Mouse (Mus musculus) lung, postnatal 4 days (tissue): ENCODE measurements around the gene Pgp.

Experiments used
- DNase-seq, 2 experiments: peaks; one replicate each; pipeline ENCODE4 v3.0.0; 2021

Gene Pgp

DNA sequence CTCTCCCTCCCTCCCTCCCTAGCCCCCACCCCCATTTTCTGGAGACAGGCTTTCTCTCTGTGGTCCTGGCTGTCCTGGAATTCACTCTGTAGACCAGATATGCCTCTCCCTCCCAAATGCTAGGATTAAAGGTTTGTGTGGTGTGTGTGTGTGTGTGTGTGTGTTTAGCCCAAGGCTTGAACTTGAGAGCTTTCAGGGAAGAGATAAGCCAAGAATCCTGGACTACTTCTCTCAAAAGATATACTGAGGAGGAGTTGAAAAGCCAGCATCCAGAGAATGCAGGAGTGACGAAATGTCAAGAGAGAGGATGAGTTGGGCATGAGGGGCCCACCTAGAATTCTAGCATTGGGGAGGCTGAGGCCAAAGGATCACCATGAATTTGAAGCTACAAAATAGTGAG, 7.3 kb upstream of the Pgp start:
- DNase-seq = no peak

DNA sequence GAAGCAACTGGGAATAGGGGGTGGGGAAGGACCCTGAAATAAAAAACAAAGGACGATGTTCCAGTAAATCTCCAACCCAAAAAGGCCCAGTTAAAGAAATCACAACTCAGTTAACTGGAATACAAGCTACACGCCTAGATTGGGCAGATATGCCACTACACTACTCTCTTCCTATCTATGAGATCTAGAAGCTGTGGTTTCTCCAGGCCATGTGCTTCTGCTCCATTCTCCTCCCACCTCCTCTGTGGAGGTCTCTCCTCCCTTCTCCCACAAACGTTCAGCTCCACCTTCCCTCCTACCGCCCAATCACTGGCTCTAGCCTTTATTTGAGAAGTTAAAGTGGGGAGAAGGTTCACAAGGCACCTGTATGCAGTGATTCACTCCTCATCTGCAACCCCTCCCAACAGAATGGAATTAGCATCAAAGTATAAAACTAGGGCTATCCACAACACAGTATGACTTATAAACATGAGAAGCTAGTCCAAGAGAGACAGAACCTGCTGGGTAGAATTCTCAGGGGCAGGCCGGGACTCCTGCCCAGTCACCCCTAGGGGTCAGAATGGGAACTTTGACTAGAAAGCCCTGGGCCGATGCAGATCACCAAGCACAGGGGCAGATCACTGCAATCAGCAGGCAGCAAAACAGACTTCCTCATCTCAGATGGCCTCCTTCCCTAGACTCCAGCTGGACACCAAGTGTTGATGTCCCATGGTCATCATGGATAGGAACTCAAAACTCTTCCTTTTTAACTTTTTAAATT, 6.6 kb upstream of the Pgp start:
- DNase-seq = no peak

DNA sequence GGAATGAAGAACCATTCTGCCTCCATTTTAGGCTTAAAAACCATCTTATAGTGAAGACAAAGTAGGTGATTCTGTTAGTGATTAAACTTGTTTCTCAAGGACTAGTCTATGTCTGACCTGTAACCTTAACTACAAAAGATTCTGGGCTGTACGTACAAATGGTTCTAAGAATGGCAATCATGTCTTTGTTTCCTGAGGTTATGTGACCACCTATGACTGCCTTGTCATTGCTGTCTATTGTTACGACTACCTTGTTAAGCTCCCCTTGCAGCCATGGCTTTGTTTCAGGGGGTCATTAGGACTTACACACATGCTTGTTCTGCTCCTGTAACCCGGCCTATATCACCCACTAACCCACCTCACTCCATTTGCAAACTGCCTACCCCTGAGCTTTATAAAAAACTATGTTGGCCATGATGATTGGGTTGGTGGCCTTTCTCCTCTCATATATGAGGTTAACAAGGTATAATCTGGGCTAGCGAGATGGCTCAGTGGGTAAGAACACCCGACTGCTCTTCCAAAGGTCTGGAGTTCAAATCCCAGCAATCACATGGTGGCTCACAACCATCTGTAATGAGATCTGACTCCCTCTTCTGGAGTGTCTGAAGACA, 1.5 kb upstream of the Pgp start:
- no peak for DNase-seq

DNA sequence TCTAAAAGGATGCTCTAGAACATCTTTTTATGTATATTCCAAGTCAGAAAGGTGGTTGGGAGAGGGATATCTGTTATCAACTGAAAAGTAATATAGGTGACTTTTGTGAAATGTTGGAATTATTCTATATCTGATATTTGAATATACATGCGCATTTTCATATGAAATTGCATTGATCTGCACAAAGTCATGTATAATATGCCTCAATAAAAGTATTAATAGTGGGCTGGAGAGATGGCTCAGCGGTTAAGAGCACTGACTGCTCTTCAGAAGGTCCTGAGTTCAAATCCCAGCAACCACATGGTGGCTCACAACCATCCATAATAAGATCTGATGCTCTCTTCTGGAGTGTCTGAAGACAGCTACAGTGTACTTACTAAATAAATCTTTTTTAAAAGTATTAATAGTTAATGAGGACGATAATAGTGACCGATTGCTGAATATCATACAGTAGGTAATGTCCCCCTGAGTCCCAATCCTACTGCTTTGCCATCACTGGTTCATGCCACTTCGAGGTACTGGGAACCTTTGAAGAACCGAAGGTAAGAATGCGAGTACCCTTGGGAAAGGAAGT, 769 bp upstream of the Pgp start:
- DNase-seq = no peak

DNA sequence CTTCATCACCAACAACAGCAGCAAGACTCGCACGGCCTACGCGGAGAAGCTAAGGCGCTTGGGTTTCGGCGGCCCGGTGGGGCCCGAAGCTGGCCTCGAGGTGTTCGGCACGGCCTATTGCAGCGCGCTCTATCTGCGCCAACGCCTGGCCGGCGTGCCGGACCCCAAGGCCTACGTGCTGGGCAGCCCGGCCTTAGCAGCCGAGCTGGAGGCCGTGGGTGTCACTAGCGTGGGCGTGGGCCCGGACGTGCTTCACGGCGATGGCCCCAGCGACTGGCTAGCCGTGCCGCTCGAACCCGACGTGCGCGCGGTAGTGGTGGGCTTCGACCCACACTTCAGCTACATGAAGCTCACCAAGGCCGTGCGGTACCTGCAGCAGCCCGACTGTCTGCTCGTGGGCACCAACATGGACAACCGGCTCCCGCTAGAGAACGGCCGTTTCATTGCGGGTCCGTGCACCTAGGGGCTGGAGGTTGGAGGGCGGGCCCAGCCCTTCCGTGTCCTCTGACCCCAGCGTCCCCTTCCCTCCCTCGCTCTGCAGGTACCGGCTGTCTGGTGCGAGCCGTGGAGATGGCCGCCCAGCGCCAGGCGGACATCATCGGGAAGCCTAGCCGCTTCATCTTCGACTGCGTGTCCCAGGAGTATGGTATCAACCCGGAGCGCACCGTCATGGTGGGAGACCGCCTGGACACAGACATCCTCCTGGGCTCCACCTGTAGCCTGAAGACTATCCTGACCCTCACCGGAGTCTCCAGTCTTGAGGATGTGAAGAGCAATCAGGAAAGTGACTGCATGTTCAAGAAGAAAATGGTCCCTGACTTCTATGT, 722 bp downstream of the Pgp start:
- DNase-seq = peak; percentile 59 to 63

DNA sequence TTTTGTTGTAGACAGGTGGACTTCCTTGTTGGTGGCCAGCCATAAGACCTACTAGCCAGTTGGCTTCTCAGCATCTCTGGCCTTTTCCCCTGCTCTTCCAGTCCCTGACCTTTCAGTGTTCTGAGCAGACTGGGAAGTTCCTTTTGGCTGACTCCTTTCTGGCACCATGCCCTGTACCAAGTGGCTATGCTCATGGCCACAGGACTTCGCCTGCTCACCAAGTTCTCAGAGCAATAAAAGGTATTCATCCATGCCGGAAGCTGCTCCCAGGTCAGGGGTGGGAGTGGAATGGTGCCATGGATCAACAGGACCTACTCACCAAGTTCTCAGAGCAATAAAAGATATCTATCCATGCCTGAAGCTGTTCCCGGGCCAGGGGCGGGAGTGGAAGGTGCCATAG, 2.3 kb downstream of the Pgp start:
- DNase-seq = peak in 1 of 2 experiments; percentile 49

DNA sequence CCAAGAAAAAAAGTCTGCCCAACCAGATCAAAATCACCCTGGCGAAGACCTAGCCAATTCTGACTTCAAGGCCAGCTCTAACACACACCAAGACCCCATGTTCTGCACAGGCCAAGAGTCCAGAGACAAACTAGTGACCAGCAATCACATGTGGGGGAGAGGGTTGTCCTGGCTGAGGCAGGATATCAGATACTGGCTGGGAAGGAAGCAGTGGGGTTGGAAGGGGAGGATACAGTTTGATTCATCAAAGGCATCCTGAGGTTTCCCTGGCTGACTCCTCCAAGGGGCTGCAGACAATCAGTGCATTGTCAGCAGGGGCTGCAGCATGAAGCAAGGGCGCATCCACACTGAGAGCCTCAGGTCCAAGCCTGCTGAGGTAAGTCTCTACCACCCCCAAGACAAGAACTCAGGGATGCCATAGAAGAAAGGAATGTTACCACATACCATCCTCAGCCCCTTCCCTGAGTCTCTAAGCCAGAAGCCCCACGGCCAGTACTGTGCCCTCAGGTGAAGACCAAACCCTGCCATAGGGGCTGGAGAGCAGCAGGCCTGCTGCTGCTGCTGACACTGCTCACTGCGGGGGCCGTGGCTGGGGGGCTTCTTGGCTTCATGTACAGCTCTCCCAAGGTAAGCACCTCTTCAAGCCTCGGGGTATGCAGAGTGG, 3.6 kb downstream of the Pgp start, which contains the start of gene Bricd5:
Bricd5 (plus strand) TSS at position 273 of the 664 bp plus-strand sequence.
- DNase-seq = no peak

DNA sequence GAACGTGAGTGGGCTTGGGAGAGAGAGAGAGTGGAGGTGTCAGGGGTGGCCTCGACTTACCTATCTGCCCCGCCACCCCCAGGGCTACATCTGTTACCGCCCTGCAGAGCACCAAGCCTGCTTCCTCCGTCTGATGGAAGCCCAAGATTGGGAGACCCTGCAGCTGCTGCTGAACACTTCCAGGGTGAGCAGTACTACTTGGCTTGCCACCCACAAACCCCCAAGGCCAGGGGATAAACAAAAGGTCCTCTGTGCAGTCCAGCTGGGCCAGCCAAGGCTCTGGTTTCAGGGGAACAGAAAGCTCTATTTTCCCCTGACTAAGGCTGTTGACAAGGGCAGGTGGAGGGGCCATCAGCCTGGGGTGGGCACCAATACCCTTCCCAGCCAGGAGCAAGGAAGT, 4.4 kb downstream of the Pgp start:
- DNase-seq = no peak

DNA sequence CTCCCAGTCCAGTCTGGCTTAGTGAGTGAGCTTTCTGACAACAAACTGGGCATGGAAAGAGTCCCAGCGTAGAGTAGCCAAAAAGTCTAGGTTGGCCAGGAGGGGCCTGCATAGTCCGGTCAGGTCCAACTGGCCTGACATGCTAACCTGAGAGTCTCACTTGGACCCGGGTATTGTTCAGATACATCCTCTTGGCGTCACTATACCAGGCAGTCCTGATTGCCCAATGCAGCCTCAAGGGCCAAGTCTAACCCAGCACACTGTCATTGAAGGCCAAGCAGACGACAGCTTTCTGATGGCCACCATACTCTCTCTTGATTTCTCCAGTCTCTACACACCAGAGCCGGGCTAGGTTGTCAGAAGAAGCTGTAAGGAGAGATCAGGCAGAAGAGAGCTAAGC, 5.4 kb downstream of the Pgp start:
- no peak for DNase-seq

DNA sequence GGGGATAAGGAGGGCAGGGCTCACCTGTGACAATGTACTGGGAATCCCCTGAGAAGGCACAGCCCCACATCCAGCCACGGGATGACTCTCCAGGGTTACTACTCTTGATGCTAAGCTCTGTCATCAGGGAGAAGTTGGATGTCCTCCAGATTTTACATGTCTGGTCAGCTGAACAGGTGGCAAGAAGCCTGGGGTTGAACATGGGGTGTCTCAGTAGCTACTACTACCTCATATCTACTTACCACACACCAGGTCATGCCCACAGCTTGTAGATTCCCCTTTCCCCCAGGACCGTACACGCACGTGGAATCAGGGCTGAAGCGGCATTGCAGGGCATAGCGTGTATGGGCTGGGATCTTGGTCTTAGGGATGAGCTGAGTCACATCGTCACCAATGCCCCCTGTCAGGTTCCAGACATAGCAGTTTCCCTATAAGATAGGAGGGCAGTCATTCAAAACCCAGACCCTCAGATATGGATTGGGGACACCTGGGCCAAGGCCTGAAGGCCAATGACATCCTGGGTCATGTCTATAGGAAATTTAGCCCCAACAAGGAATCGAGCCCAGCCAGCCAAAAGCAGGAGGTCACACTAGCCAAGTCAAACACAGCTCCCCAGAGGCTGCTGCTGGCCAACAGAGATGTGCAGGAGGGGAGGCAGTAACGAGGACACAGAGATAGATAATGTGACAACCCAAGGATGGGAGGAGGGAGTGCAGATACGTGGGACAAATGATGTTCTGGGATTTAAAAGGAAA, 6.0 kb downstream of the Pgp start:
- DNase-seq = no peak

DNA sequence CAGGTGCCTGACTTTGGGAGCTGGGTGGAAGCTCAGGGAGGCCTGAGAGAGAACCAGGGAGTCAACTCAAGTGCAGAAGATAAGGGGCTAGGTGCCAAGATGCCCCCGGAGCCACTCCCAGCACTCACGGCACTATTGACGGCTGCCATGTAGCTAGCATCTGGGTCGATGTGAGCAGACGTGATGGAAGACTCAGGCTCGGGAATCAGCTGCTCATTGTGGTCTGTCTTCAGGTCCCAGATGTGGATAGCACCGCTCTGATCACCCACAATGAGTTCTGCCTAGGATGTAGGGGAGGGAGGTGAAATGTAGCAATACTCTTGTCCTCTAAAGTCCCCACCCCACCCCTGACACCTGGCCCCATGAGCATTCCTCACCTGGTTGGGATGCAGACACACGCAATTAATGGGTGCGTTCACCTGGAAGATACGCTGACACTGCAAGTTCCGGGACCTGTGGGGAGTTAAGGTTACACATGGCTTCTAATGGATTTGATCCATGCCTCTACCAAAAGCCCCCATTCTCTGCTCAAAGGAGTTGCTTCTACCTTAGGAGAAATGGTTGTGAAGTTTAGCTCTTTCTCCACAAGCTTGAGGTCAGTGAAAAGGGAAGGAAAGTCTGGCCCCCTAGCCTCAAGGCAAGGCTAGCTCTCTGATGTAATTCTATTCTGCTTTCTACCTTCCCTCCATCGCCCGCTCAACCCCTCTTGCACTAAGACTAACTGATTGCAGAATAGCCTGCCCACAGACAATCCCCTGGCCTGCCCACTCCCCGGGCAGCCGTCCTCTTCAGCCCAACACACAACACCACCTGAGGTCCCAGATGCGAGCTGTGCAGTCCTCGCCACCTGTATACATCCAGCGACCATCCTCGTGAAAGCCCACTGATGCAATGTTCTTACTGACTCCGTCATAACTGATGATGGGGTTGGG, 7.1 kb downstream of the Pgp start:
- no peak for DNase-seq

DNA sequence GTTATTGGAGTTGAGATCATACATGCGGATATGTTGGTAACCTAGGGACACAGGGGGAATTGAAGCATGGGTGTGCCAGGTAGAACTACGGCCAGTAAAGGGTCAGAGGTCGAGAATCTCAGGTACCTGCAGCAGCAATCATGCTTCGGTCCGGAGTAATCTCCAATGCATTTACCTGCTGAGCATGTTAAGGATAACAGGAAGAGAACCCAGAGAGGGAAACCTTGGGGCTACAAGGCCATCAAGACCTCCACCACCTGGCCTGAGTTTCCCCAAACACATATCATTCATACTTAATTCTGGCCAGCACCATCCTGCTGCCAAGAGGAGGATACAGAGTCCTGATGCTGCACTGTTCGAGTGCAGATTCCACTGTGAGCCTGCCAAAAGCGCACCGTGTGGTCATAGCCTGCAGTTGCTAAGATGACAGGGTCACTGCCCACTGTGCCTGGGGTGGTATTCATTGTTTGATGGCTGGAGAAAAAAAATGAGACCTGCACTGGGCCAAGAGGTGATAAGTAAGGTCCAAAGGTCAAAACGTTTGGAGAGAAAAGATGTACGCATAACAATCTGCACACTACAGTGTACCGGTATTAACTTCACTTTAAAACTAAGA, 7.9 kb downstream of the Pgp start:
- no peak for DNase-seq

DNA sequence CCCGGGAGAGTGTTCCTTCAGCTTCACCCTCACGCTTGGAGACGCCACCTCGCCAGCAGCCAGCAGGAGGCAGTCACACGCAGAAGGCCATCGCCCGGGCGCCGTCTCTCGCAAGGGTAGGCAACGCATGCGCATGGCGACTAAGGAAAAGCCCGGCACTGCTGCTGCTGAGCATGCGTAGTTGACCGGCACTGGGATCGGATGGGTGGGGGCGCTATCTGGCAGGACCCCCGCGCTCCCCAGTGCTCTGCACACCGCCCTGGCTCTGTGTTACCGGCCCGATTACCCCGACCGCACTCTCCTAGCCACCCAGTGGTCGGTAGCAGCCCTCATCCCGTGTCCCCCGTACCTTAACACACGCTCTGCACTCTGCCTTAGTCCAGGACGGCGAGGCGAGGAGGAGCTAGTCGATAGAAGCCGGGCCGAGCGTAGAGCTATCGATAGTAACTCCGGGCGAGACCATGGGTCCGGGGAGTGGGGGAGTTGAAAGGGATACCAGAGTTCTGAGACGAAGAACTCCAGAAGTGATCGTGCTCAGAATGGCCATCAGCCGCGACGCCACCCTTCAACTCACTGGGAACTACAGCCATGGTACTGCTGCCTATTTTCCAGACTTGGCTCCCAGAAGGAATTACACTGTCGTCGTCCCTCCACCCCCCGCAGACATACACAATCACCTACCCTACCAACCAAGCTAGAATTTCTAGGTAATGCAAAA, 8.6 kb downstream of the Pgp start, which contains the start of gene Mlst8:
Mlst8 (minus strand) TSS at position 416 of the 718 bp plus-strand sequence.
- DNase-seq = peak; percentile 96 to 99

DNA sequence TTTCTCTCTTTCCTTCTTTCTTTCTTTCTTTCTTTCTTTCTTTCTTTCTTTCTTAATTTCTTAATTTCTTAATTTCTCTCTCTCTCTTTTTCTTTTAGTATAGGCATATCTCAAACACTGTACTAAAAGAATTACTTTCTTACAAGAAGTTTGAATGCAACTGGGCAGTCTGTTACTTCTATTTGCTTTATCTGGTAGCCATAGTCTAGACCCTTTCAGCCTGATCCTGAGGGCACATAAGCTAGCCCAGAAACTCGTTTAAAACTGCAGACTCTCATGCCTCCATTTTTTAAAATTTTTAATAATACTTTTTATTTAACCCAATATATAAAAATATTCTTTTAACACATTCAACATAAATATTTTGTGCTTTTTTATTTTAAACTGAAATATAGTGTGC, 9.2 kb downstream of the Pgp start:
- DNase-seq = no peak

DNA sequence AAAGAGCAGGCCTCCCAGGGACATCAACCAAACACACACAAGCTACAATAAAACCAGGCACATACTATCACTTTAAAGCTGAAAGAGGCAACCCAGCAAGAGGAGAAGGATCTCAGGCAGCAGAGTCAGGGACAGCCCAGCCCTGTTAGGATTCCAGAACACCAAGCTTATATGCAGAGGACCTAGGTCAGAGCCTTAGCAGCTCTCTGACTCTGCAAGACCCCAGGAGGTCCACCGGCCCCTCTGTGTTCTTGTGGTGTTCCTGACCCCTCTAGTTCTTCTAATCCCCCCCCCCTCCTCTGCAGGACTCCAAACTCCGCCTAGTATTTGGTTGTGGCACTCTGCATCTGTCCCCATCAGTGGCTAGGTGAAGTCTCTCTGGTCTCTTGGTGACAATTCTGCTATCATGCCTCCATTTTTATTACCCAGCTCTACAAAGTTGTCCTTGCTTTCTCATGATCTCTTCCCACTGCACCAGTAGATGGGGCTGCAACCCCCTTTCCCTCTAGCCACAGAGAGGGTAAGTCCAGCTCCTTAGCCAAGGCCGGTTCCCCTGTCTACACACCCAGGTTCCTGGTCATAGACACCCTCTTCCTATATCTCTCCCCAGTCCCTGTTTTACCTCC, 10.1 kb downstream of the Pgp start:
- DNase-seq = peak in 1 of 2 experiments; percentile 23

DNA sequence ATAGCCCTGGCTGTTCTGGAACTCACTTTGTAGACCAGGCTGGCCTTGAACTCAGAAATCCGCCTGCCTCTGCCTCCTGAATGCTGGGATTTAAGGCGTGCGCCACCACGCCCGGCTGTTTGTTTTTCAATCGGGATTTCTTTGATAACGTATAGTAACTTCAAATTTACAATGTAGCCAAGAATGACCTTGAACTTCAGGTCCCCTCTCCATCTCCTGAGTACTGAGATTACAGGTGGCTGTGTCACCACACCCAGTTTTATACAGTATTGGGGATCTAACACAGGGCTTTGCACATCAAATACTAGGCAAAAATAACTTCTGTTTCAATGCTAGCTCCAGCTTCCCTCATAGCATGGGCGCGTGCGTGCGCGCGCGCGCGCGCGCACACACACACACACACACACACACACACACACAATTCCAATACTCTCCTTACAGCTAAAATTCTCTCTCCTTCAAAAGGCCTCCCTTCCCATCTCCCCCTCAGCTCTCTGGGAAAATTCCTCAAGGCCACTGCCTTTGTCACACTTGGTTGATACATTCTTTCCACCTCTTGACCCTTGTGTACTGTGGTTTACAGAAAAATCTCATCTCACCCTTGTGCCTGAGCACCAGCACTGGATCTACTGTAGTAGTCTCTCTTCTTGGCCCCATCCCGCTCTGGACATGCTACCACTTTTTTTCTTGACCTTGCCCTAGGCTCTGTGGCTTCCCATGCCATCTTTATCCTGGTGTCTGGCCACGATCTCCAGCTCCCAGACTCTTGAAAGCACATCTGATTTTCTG, 11.0 kb downstream of the Pgp start:
- no peak for DNase-seq

DNA sequence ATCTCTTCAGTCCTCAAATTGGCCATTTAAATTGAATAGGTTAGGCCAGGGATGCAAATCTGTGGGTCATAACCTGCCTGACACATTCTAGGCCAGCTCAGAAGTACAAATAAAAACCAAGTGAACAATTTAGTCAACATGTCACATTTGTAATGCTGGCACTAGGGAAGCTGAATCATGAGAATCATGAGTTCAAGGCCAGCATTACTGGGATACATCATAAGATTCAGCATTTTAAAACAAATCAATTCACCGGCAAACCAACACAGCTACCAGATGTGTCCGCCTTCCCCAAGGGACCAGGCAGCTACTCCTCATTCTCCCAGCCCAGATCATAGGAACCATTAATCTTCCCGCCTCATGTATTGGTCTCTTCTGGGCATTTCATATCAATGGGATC, 13.3 kb downstream of the Pgp start:
- DNase-seq = no peak
